19 mouse cellular contexts compared by ENCODE assay signal in the genomic region with DNA sequence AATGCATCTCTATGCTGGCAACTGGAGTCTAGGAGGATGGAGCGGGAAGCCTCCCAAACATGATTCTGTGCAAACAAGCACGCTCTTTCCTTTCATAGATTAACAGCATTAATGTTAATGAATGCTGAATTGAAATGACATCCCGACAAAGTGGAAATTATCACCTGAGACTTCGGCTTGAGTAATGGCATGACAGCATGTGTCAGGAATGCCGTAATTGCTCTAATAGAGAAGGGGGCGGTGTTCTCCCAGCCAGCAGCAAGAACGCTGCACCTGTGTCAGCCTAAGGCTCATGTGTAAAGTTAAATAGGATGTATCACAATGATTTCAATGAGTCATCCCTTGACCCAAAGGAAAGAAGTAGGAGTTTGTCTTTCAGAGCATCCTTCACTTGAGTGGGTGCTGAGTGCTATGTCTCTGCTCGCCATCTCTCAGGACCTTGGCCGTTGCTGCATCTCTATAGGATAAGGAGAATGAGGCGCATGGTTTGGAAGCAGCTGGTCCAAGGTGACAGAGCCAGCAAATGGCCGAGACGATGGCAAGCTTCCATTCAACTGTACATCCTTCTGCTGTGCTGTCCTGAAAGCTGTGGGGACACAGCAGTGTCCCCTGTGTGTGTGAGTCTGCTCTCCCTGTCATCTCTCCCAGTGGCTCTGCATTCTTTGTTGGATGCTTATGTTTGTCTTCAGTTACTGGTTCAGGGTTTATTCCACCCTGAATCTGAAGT.
A peak's percentile ranks its signal among the peaks of the same experiment; 100 is the strongest.
DNase-seq lines count a peak whose midpoint lies in the region; ATAC-seq and TF ChIP-seq lines count a peak whose summit lies in the region.
"Had no signal": no experiment of that assay in that cellular context is flagged by ENCODE, and none has a peak within 500 bp of the region (broad histone marks: within the 10 kb centered on the region; RNA-seq: fewer than 3 reads in every experiment).

No protein-coding gene starts in this region.

- intact Hi-C loops in left cerebral cortex, adult 2 months (cut with DNase I) = no loop called here

- WGBS in embryonic facial prominence, embryonic 14.5 days = 86% methylated on average over 12 of the region's 12 CpGs
- 88% methylated on average over 12 of the region's 12 CpGs for WGBS in embryonic facial prominence, embryonic 10.5 days

- peak; percentile 10 for DNase-seq in embryonic facial prominence, embryonic 14.5 days (ENCODE audit: low spot score)
- no peak for DNase-seq in embryonic facial prominence, embryonic 10.5 days (ENCODE audit: low spot score)
- peak; percentile 1 for DNase-seq in left cerebral cortex, adult 11 months (ENCODE audit: low spot score)
- no peak for DNase-seq in left cerebral cortex, adult 2 months (ENCODE audit: extremely low spot score in 1 of 2, low spot score in 2 of 2)
- peak; percentile 17 for DNase-seq in cerebellum, adult 11 months
- DNase-seq in cerebellum, postnatal 14 days = peak; percentile 40 to 45
- no peak for DNase-seq in adrenal gland, postnatal 4 days (ENCODE audit: low spot score in 2 of 2)
- DNase-seq: heart, adult 18-20 months; lung, embryonic 14.5 days; thymus, postnatal 36 days had no signal

- H3K36me3 ChIP-seq in embryonic facial prominence, embryonic 14.5 days (ENCODE audit: control insufficient read depth, insufficient read depth, low read length) = no peaks in the 10 kb centered on the region
- no peaks in the 10 kb centered on the region for H3K36me3 ChIP-seq in embryonic facial prominence, embryonic 10.5 days (replicated peaks)
- H3K36me3 ChIP-seq: embryonic facial prominence, embryonic 13.5 days; G1E; kidney, embryonic 15.5 days; liver, embryonic 12.5 days; neural tube, embryonic 12.5 days had no signal

- H3K4me2 ChIP-seq in embryonic facial prominence, embryonic 14.5 days (ENCODE audit: low read depth, low read length) = no peak overlapping the region
- H3K4me2 ChIP-seq: embryonic facial prominence, embryonic 13.5 days; kidney, embryonic 15.5 days; liver, embryonic 12.5 days; lung, embryonic 14.5 days; neural tube, embryonic 12.5 days had no signal

- H3K9me3 ChIP-seq in embryonic facial prominence, embryonic 14.5 days (ENCODE audit: control insufficient read depth, low read length) = no peaks in the 10 kb centered on the region
- H3K9me3 ChIP-seq in embryonic facial prominence, embryonic 10.5 days = no peaks in the 10 kb centered on the region
- H3K9me3 ChIP-seq: embryonic facial prominence, embryonic 13.5 days; G1E; kidney, embryonic 15.5 days; liver, embryonic 12.5 days; neural tube, embryonic 12.5 days had no signal

- no peak overlapping the region for H3K4me3 ChIP-seq in embryonic facial prominence, embryonic 14.5 days (ENCODE audit: low read depth, low read length)
- H3K4me3 ChIP-seq in embryonic facial prominence, embryonic 10.5 days = no peak overlapping the region
- H3K4me3 ChIP-seq in left cerebral cortex, adult 2 months = no peak overlapping the region
- H3K4me3 ChIP-seq: embryonic facial prominence, embryonic 13.5 days; kidney, embryonic 15.5 days; liver, embryonic 12.5 days; neural tube, embryonic 12.5 days had no signal

- TF ChIP-seq CTCF in left cerebral cortex, adult 2 months (IDR thresholded peaks at IDR 0.05) = no peak

- no peak overlapping the region for H3K27ac ChIP-seq in embryonic facial prominence, embryonic 14.5 days (replicated peaks; ENCODE audit: low read depth, low read length)
- no peak overlapping the region for H3K27ac ChIP-seq in embryonic facial prominence, embryonic 10.5 days (replicated peaks)
- no peak overlapping the region for H3K27ac ChIP-seq in left cerebral cortex, adult 2 months
- H3K27ac ChIP-seq: embryonic facial prominence, embryonic 13.5 days; kidney, embryonic 15.5 days; liver, embryonic 12.5 days; macrophage; neural tube, embryonic 12.5 days had no signal

- H3K4me1 ChIP-seq in embryonic facial prominence, embryonic 14.5 days (ENCODE audit: control insufficient read depth, insufficient read depth, low read length) = no peaks in the 10 kb centered on the region
- no peaks in the 10 kb centered on the region for H3K4me1 ChIP-seq in embryonic facial prominence, embryonic 10.5 days
- H3K4me1 ChIP-seq: embryonic facial prominence, embryonic 13.5 days; kidney, embryonic 15.5 days; liver, embryonic 12.5 days; neural tube, embryonic 12.5 days had no signal

- ATAC-seq in embryonic facial prominence, embryonic 14.5 days (ENCODE audit: low read depth) = no peak
- no peak for ATAC-seq in inflammation-experienced regulatory T-cells, adult 6 months
- ATAC-seq: CD4-positive, CD25-positive, alpha-beta regulatory T cell, adult 4 months; intestine, embryonic 16.5 days; liver, embryonic 12.5 days had no signal

- H3K27me3 ChIP-seq in embryonic facial prominence, embryonic 14.5 days (replicated peaks; ENCODE audit: control insufficient read depth, insufficient read depth, low read length) = no peaks in the 10 kb centered on the region
- no peaks in the 10 kb centered on the region for H3K27me3 ChIP-seq in embryonic facial prominence, embryonic 10.5 days (replicated peaks; ENCODE audit: low read depth, poor library complexity, severe bottlenecking)
- H3K27me3 ChIP-seq: embryonic facial prominence, embryonic 13.5 days; kidney, embryonic 15.5 days; liver, embryonic 12.5 days; neural tube, embryonic 12.5 days had no signal

- no peak overlapping the region for H3K9ac ChIP-seq in embryonic facial prominence, embryonic 14.5 days (ENCODE audit: low read depth, low read length)
- H3K9ac ChIP-seq: embryonic facial prominence, embryonic 13.5 days; kidney, embryonic 15.5 days; liver, embryonic 12.5 days; lung, embryonic 14.5 days; neural tube, embryonic 12.5 days had no signal

Comparison
In these comparisons a context has a peak if more than half of its experiments do, and no peak if none do; other contexts are left out.
1. DNase-seq: peak in embryonic facial prominence, embryonic 14.5 days (single experiment), left cerebral cortex, adult 11 months (single experiment), cerebellum, adult 11 months (single experiment) and cerebellum, postnatal 14 days (2 of 2); none in embryonic facial prominence, embryonic 10.5 days (single experiment), left cerebral cortex, adult 2 months (0 of 2) and adrenal gland, postnatal 4 days (0 of 2).